Mouse (Mus musculus) C2C12 (cell line): ENCODE results near the gene Slc9a6. TPM values are rescaled to one million over a fixed set of nuclear protein-coding genes. Genes with fewer than 3 reads are reported as not detected.

Experiments
- H3K27me3 ChIP-seq: one replicate; pipeline ENCODE4 v1.6.1; 2011; ENCODE audit not compliant: control insufficient read depth, insufficient read depth, insufficient read length
- H3K36me3 ChIP-seq: one replicate; pipeline ENCODE4 v1.6.1; 2011; ENCODE audit not compliant: control insufficient read depth, insufficient read depth
- H3K4me3 ChIP-seq: one replicate; pipeline ENCODE4 v1.5.1; 2011; ENCODE audit warnings: mild to moderate bottlenecking, control low read depth; ENCODE audit not compliant: poor library complexity, insufficient read depth, severe bottlenecking
- H3K79me2 ChIP-seq: one replicate; pipeline ENCODE4 v1.6.1; 2011; ENCODE audit not compliant: control insufficient read depth, insufficient read depth
- H3K79me3 ChIP-seq: one replicate; pipeline ENCODE4 v1.6.1; 2011; ENCODE audit warnings: low read depth, control low read depth
- H3ac ChIP-seq: one replicate; pipeline ENCODE3; 2011; ENCODE audit warnings: low read depth; ENCODE audit not compliant: control insufficient read depth, insufficient read length
- CEBPB ChIP-seq: IDR thresholded peaks from one replicate; pipeline ENCODE4 v1.6.1; 2011; ENCODE audit warnings: low read depth, mild to moderate bottlenecking, control low read depth, moderate library complexity
- CTCF ChIP-seq: IDR thresholded peaks from one replicate; pipeline ENCODE4 v1.5.1; 2011; ENCODE audit not compliant: control insufficient read depth, insufficient read depth, insufficient read length
- FOSL1 ChIP-seq: IDR thresholded peaks from one replicate; pipeline ENCODE4 v1.8.0; 2011; ENCODE audit warnings: mild to moderate bottlenecking, low read length; ENCODE audit not compliant: poor library complexity, insufficient read depth, severe bottlenecking
- MAX ChIP-seq: IDR thresholded peaks from one replicate; pipeline ENCODE4 v1.6.1; 2011; ENCODE audit warnings: mild to moderate bottlenecking, control low read depth
- MYOD1 ChIP-seq: IDR thresholded peaks from one replicate; pipeline ENCODE4 v1.6.1; 2011; ENCODE audit warnings: low read depth; ENCODE audit not compliant: control insufficient read depth, insufficient read length
- MYOG ChIP-seq: IDR thresholded peaks from one replicate; pipeline ENCODE4 v1.6.1; 2011; ENCODE audit not compliant: control insufficient read depth, insufficient read length; ENCODE audit errors: extremely low read depth
- USF1 ChIP-seq: IDR thresholded peaks from one replicate; pipeline ENCODE4 v1.6.1; 2011; ENCODE audit warnings: low read depth, mild to moderate bottlenecking, control low read depth, moderate library complexity
- polyA plus RNA-seq: library from polyadenylated mRNA; unstranded; fragments of >200 nt; fragmentation: generic; extraction: Trizol; gene quantifications from one replicate; pipeline ENCODE4 v1.2.1, GENCODE M21; 2012; ENCODE audit warnings: missing spikeins

Slc9a6 gene
- polyA plus RNA-seq, 1 experiment = 7.2 TPM

GRCm38 (mm10) chrX:56668051-56668450, 58.5 kb downstream of the Slc9a6 start:
- TF ChIP-seq CEBPB (no peak), MYOD1 (no peak), MAX (no peak), USF1 (no peak), FOSL1 (no peak), MYOG (no peak), CTCF (no peak)

GRCm38 (mm10) chrX:56668501-56668900, 58.9 kb downstream of the Slc9a6 start:
- no peak overlapping the region for H3K4me3 ChIP-seq
- TF ChIP-seq MYOG (no peak), USF1 (no peak), CTCF (no peak), MYOD1 (no peak), FOSL1 (no peak), MAX (no peak), CEBPB (no peak)
- H3K79me3 ChIP-seq = no peaks in the 10 kb centered on the region
- H3K27me3 ChIP-seq = no peaks in the 10 kb centered on the region
- H3K79me2 ChIP-seq = no peaks in the 10 kb centered on the region
- H3K36me3 ChIP-seq = no peaks in the 10 kb centered on the region
- no peak overlapping the region for H3ac ChIP-seq

More at GRCm38 (mm10) chrX:56668051-56668450, 58.5 kb downstream of the Slc9a6 start:
- no peaks in the 10 kb centered on the region for H3K36me3 ChIP-seq
- no peaks in the 10 kb centered on the region for H3K79me2 ChIP-seq
- no peaks in the 10 kb centered on the region for H3K27me3 ChIP-seq
- H3K79me3 ChIP-seq = no peaks in the 10 kb centered on the region
- H3ac ChIP-seq = no peak overlapping the region
- H3K4me3 ChIP-seq = no peak overlapping the region

GRCm38 (mm10) chrX:56675556-56675955, 66.0 kb downstream of the Slc9a6 start:
- H3K79me3 ChIP-seq = no peaks in the 10 kb centered on the region
- H3K4me3 ChIP-seq = no peak overlapping the region
- no peaks in the 10 kb centered on the region for H3K27me3 ChIP-seq
- no peak overlapping the region for H3ac ChIP-seq
- TF ChIP-seq USF1 = no peak
- TF ChIP-seq MAX = no peak
- no peak for TF ChIP-seq MYOD1
- no peak for TF ChIP-seq CTCF
- TF ChIP-seq FOSL1 = no peak
- H3K36me3 ChIP-seq = no peaks in the 10 kb centered on the region
- H3K79me2 ChIP-seq = no peaks in the 10 kb centered on the region

- TF ChIP-seq CTCF = no peak
- peak; percentile 40 for TF ChIP-seq MYOD1
- TF ChIP-seq CEBPB = no peak
- no peak for TF ChIP-seq MAX
- TF ChIP-seq USF1 = no peak
- TF ChIP-seq FOSL1 = no peak
- no peak for TF ChIP-seq MYOG
- Histone ChIP-seq H3ac (no peak overlapping the region), H3K36me3 (no peaks in the 10 kb centered on the region), H3K4me3 (no peak overlapping the region), H3K79me2 (no peaks in the 10 kb centered on the region), H3K27me3 (no peaks in the 10 kb centered on the region), H3K79me3 (no peaks in the 10 kb centered on the region)
Observed at GRCm38 (mm10) chrX:56677736-56678135, 68.2 kb downstream of the Slc9a6 start.

- Histone ChIP-seq H3K4me3 (no peak overlapping the region), H3ac (no peak overlapping the region), H3K27me3 (no peaks in the 10 kb centered on the region), H3K79me2 (no peaks in the 10 kb centered on the region), H3K36me3 (no peaks in the 10 kb centered on the region), H3K79me3 (no peaks in the 10 kb centered on the region)
- TF ChIP-seq MYOG (no peak), MYOD1 (peak; percentile 60)
Observed at GRCm38 (mm10) chrX:56679066-56679465, 69.5 kb downstream of the Slc9a6 start.

- no peak overlapping the region for H3ac ChIP-seq
- H3K79me3 ChIP-seq = no peaks in the 10 kb centered on the region
- H3K27me3 ChIP-seq = no peaks in the 10 kb centered on the region
- no peak for TF ChIP-seq CEBPB
- TF ChIP-seq MAX = no peak
- no peak for TF ChIP-seq FOSL1
- TF ChIP-seq CTCF = no peak
- no peak for TF ChIP-seq MYOG
- TF ChIP-seq USF1 = no peak
- no peak for TF ChIP-seq MYOD1
- H3K36me3 ChIP-seq = no peaks in the 10 kb centered on the region
- H3K79me2 ChIP-seq = no peaks in the 10 kb centered on the region
- H3K4me3 ChIP-seq = no peak overlapping the region
Observed at GRCm38 (mm10) chrX:56682156-56682720, 72.7 kb downstream of the Slc9a6 start.
